Mouse (Mus musculus): ENCODE data around the gene Dock2.

DNA sequence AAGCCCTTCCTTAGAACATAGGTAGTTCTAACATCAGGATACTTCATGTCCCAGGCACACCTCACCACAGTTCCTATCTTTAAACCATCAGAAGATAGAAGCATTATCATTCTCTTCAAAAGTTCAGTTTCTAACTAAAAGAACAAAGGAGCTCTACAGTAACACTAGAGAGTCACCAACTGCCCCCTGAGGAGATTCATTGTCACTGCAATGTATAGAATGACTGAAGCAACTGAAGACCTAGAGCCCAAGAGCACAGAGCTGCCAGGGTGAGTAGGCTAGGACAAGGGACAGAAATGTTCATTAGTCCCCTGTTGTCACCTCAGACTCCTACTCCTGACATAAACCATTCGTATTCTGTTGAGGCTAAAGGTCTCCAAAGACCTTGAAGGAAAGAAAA, 316.6 kb downstream of the Dock2 start:
- no peak for TF ChIP-seq EP300 (IDR thresholded peaks at IDR 0.05; ENCODE audit: low read depth)
- no peak for TF ChIP-seq CTCF (IDR thresholded peaks at IDR 0.05; ENCODE audit: low read depth)
